Mouse (Mus musculus) kidney, adult 11 months (tissue): ENCODE measurements around the gene Gast.
"Not testable (repeated sequence)": the region's sequence is repeated elsewhere in the genome, so short reads cannot be mapped to it uniquely, and the experiment has no call there.

ENCODE experiments used
- DNase-seq: peaks from one replicate; pipeline ENCODE4 v3.0.0; 2022

Gene Gast

DNA sequence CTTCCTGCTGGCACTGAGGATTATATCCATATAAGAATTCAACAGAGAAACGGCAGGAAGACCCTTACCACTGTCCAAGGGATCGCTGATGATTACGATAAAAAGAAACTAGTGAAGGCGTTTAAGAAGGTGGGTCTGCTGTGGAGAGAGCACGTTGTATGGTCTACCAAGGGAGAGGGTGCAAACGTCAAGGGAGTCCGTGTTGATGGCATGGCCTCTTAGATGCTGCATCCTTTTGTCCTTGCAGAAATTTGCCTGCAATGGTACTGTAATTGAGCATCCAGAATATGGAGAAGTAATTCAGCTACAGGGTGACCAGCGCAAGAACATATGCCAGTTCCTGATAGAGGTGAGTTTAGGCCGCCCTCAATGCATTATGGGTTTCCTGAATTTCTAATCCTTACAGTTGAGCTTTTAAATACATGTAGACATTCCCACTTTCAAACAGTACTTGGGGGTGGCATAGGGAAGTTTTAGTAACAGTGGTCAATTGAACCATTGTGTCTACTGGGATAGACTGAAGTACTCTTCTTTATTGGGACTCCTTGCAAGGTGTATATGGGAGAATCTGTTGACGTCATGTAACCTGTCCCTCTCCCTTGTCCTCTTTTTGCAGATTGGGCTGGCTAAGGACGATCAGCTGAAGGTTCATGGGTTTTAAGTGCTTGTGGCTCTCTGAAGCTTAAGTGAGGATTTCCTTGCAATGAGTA is 13.4 kb upstream of the Gast start:
- DNase-seq = not testable (repeated sequence)

- DNase-seq = not testable (repeated sequence)
Measured at GRCm38 (mm10) chr11:100321479-100322305, 12.5 kb upstream of the Gast start.

- no peak for DNase-seq
Measured at GRCm38 (mm10) chr11:100322591-100323258, 11.5 kb upstream of the Gast start.

- DNase-seq = no peak
Measured at GRCm38 (mm10) chr11:100323578-100323977, 10.6 kb upstream of the Gast start.

- DNase-seq = no peak
Measured at GRCm38 (mm10) chr11:100325062-100325629, 9.1 kb upstream of the Gast start.

DNA sequence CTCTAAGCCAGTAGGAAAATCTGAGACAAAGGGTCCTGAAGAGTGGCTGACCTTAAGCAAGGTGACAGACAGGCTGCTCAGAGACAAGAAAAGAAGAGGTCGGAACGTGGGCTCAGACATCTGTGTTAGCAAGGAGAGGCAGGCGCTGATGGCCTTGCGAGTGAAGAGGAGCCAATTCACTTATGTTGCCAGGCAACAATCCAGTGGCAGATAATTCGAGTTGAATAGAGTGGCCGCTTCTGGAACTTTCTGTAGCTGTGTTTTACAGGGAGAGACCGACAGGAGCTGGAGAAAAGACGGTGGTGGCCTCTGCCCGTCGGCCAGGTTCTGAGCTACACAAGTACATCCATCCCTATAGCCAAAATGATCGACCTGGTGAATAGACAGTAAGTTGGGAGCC is 6.9 kb upstream of the Gast start:
- no peak for DNase-seq

DNA sequence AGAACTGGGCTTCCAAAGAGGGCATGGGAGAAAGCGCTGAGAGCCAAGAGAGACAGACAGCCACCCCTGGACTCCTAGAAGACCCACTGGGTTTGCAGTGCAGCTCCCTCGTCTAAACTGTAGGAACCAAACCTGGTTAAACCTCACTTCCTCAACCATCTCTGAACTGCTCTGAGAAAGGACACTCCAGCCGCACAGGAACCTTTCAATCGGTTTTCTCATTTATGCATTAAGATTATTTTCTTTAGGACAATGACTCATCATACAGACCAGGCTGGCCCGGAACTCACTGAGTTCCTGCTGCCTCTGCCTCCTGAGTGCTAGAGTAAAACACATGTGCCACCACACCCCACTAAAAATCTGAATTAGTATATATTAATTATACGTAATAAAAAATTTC is 6.4 kb upstream of the Gast start:
- no peak for DNase-seq

DNA sequence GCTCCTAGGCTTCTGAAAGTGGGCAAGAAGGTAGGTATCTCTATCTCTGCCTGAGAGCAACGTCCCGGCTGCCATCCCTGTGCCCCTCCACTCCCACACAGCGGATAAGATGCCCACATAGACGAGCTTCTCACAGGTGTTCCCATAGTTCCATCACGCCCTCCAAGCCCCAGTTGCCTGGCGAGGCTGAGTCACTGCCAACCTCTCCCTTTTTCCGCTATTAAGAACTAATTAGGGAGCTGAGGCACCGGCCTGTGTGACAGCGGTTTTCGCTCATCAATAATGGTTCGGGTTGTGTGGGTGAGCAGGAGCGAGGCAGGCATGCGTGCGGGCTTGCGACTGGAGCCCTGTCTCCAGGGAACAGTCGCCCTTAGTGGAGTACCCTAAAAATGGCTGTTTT is 4.0 kb upstream of the Gast start:
- no peak for DNase-seq

GRCm38 (mm10) chr11:100330816-100331375 is 3.3 kb upstream of the Gast start:
- not testable (repeated sequence) for DNase-seq

GRCm38 (mm10) chr11:100332766-100333515 is 1.3 kb upstream of the Gast start:
- no peak for DNase-seq

- DNase-seq = no peak
Measured at GRCm38 (mm10) chr11:100335731-100336130, 1.5 kb downstream of the Gast start.

DNA sequence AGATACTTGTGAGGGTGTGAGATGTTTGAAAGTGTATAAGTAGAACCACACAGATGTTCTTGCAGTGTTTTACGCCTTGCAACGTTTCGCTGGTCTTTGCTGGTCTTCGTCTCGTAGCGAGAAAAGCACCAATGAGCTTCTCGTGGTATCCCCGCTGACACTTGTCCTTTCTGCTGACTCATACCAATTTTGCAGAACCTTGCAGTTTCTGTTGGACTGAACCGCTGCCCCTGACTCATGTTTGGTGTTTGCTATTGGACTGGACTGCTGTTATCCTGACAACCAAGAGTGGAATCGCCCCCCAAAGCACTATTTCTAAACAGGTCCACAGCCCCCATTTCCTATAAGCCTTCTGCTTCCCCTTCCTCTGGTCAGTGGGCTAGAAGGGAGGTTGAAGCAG is 10.1 kb downstream of the Gast start:
- no peak for DNase-seq

DNA sequence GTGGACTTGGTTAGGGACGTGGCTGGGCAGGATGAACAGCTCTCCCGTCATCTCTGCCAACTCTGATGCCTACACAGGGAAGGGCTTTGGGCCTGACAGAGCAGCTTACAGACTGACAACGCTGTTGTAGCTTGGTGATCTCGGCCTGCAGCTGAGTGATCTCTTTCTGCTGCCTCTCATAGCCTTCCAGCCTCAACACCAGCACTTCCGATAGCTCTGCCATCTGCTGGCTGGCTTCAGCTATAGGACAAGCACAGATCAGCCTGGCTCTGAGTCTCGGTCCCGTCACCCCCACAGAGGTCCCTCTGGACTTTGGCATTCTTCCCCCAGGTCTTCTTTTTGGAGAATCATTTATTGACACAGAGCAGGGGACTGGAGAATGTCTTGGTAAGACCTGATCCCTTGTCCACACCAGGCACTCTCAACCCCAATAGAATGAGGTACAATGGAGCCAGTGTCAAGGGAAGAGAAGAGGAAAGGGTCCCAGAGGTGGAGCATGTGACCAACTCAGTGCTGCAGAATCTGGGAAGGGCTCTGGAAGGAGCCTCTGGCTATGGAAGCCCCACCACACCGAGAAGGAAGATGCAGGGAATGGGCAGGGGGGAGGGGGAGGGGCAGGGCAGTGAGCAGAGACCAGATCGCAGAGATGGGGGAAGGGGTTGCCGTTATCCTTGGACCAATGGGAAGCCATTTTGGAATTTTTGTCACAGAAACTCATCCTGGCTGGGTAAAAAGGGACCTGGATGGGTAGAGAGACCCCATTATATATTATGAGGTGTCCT is 18.1 kb downstream of the Gast start:
- no peak for DNase-seq

DNA sequence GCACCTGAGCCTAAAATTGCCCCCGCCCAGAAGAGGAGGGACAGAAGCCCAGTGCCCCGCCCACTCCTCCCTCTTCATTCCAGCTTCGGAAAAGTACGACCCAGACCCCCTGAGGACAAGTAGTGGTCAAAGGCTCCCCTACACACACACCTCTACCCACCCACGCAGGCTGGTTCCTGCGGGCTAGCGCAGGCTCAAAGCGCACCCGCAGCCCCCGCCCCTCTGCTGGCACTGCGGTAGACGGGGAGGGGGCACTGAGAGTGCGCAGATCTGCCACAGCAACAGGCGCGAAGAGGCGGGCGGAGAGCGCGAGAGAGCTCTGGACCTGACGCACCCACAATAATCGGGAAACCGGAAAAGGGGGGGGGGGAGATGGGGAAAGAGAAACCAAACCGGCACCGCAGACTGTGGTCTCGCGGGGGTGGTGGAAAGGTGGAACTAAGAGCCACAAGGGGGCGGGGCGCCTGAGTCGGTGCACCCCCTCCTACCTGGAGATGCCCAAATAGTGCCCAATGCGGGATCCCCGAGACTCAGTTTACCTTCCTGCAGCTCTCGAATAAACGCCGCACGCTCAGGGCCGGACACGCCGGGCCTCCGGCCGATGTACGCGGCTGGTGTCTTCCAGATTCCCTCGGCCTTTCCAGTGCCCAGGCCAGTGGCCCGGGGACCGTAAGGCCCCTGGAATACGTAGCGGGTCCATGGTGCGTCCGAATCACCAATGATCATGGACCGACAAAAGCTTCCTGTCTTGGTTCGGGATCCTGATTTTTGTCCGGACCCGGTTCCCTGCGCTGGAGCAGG is 21.1 kb downstream of the Gast start:
- DNase-seq = no peak

DNA sequence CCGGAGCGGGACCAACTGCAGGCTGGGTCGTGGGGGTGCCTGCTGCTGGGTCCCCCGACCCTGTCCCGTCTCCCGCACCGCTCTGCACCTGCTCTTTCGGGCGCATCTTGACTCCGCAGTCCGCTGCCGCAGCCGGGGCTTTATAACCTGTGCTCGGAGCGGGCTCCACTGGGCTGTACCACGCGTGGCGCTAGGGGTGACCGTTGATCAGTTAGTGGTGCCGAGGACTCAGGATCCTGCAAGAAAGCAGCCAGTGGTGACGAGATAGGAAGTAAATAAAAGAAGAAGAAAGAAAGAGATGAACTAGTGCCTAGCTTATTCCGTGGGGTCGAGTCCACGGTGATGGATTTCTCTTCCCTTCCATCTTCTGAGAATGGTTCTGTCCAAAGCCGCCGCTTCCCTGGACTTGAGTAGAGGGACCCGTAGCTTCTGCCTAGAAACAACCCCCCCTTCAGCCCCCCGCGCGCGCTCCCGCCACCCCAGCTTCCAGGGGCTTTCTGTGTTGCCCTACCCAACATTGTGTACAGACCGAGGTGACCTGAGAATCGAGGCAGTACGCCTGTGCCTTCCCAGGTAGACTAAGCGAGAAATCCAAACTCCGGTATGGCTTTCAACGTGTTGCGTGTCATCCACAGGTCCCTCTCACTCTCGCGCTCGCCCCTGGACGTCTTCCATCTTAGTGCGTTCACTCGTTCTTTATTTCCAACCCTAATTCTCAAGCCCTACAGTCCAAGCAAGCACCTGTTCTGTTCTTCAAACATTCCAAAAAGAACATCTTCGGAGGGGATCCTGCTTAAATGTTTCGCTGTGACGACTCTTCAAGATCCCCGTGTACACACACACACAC is 22.0 kb downstream of the Gast start, which contains the start of gene Hap1:
TSS of gene Hap1 (minus strand) at position 157 of the 847 bp plus-strand sequence.
- peak; percentile 71 for DNase-seq

DNA sequence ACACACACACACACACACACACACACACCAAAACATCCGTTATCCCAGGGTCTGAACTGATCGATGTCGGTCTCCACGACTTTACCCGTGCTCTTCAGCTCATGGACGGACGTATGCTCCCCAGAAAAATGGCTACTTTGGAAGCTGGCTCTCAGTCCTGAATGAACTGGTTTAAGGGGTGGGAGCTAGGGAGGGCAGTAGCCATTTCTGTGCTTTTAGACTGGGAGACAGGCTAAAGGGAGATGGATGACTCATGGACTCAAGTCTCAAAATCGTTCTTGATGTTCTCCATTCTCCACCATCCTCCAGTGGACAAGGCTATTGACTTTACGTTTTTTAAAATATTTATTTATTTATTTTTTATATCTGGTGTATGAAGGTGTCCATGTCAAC is 22.6 kb downstream of the Gast start:
- DNase-seq = no peak

DNA sequence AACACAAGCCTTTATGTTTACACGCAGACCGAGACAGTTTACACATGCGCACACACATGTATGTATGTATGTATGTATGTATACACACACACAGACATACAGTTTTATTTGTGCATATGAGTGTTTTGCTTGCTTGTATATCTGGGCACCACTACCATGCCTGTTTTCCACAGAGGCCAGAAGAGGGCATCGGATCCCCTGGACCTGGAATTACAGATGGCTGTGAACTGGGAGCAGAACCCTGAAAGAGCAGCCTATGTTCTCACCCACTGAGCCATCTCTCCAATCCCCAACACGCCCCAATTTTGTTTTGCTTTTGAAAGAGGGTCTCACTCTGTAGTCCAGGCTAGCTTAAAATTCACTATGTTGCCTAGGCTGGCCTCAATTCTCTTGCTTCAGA is 23.2 kb downstream of the Gast start:
- DNase-seq = no peak

DNA sequence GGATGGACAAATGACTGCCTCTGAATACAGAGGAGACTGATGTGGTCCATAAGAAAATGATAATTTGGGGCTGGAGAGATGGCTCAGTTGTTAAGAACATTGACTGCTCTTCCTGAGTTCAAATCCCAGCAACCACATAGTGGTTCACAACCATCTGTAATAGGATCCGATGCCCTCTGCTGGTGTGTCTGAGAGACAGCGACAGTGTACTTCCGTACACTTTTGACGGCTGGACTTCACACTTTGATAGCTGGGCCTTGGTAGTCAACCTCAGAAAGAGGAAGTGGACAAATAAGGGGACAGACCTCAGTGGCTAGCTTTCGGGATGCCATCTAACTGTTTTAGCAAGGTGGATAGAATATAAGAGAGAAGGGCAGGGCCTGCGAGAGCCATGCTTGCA is 26.0 kb downstream of the Gast start:
- DNase-seq = no peak

GRCm38 (mm10) chr11:100361059-100361458 is 26.9 kb downstream of the Gast start:
- not testable (repeated sequence) for DNase-seq
